Mouse (Mus musculus) midbrain, postnatal 0 days (tissue): ENCODE data around the gene Fmo3. TPM values are rescaled to one million over a fixed set of nuclear protein-coding genes. Genes with fewer than 3 reads are reported as not detected.

Experiments
- ATAC-seq: fragments of 200-750 bp; cut with Nextera tagmentation; 2 replicates; pipeline ENCODE4 v1.8.0; 2017; ENCODE audit warnings: moderate number of reproducible peaks, mild to moderate bottlenecking, moderate TSS enrichment, moderate library complexity; ENCODE audit not compliant: low FRiP score
- DNase-seq: peaks from one replicate; pipeline ENCODE4 v3.0.0-alpha.2; 2015; ENCODE audit warnings: low spot score
- H3K27ac ChIP-seq: fragments of 300-500 bp; sonication (generic); 2 replicates; pipeline ENCODE4 v1.5.1; 2014; ENCODE audit warnings: low read depth, mild to moderate bottlenecking, low read length, mixed read lengths
- H3K27me3 ChIP-seq: fragments of 300-500 bp; sonication (generic); 2 replicates; pipeline ENCODE4 v1.6.1; 2014; ENCODE audit warnings: low read length, control low read depth, mixed read lengths; ENCODE audit not compliant: insufficient read depth
- H3K36me3 ChIP-seq: fragments of 300-500 bp; sonication (generic); 2 replicates; pipeline ENCODE4 v1.6.1; 2014; ENCODE audit warnings: low read length, control low read depth, mixed read lengths; ENCODE audit not compliant: insufficient read depth
- H3K4me1 ChIP-seq: fragments of 300-500 bp; sonication (generic); 2 replicates; pipeline ENCODE4 v1.6.1; 2014; ENCODE audit warnings: mild to moderate bottlenecking, control low read depth, antibody characterized with exemption, low read length, mixed read lengths; ENCODE audit not compliant: insufficient read depth
- H3K4me2 ChIP-seq: fragments of 300-500 bp; sonication (generic); 2 replicates; pipeline ENCODE4 v1.6.1; 2014; ENCODE audit warnings: low read depth, mild to moderate bottlenecking, low read length, mixed read lengths; ENCODE audit not compliant: poor library complexity, severe bottlenecking
- H3K4me3 ChIP-seq: fragments of 300-500 bp; sonication (generic); 2 replicates; pipeline ENCODE4 v1.5.1; 2014; ENCODE audit warnings: low read depth, mild to moderate bottlenecking, low read length, moderate library complexity
- H3K9ac ChIP-seq: fragments of 300-500 bp; sonication (generic); replicated peaks from 2 replicates; pipeline ENCODE4 v1.6.1; 2014; ENCODE audit warnings: mild to moderate bottlenecking, low read length, moderate library complexity, mixed read lengths; ENCODE audit not compliant: poor library complexity, severe bottlenecking
- H3K9me3 ChIP-seq: fragments of 300-500 bp; sonication (generic); 2 replicates; pipeline ENCODE4 v1.6.1; 2016; ENCODE audit warnings: low read length, control low read depth
- CTCF ChIP-seq: IDR thresholded peaks from 2 replicates; pipeline ENCODE4 v1.5.1; 2016; ENCODE audit warnings: antibody characterized with exemption, mild to moderate bottlenecking
- WGBS: fragments of 180-500 bp; shearing (Covaris S2); extraction: QIAGEN DNeasy Blood & Tissue Kit; methylation state at CpG from one replicate; pipeline ENCODE4 v1.1.7; 2014; 5-methylcytosine and 5-hydroxymethylcytosine counted together
- polyA plus RNA-seq: library from polyadenylated mRNA; unstranded; fragments of >200 nt; fragmentation: Nextera tagmentation; extraction: Ambion mirVana; gene quantifications from 2 replicates; pipeline ENCODE4 v1.2.1, GENCODE M21; 2015
- total RNA-seq: library from RNA; depleted of rRNA; stranded (reverse); fragments of >200 nt; gene quantifications from 2 replicates; pipeline ENCODE4 v1.2.3, GENCODE M21; 2014

Gene Fmo3
- total and polyA plus RNA-seq, 2 experiments from 2014 or later = not detected

GRCm38 (mm10) chr1:162947934-162948333, 36.4 kb downstream of the Fmo3 start:
- TF ChIP-seq CTCF = no peak
- H3K27me3 ChIP-seq = no peaks in the 10 kb centered on the region
- no peak overlapping the region for H3K9ac ChIP-seq
- ATAC-seq (0 out of 2 replicates have a peak, but pooled peaks have one; percentile 52), DNase-seq (no peak)
- no peak overlapping the region for H3K4me2 ChIP-seq
- H3K4me3 ChIP-seq = no peak overlapping the region
- H3K27ac ChIP-seq = no peak overlapping the region
- no peaks in the 10 kb centered on the region for H3K9me3 ChIP-seq
- WGBS = 80% methylated on average over 6 of the region's 6 CpGs
- no peaks in the 10 kb centered on the region for H3K4me1 ChIP-seq
- H3K36me3 ChIP-seq = no peaks in the 10 kb centered on the region

- no peak overlapping the region for H3K4me3 ChIP-seq
- no peak for TF ChIP-seq CTCF
- no peak overlapping the region for H3K4me2 ChIP-seq
- H3K27ac ChIP-seq = no peak overlapping the region
- H3K4me1 ChIP-seq = no peaks in the 10 kb centered on the region
- 72% methylated on average over 4 of the region's 4 CpGs for WGBS
- ATAC-seq (no peak; the same call in 1 of the 2 replicates), DNase-seq (no peak)
- H3K36me3 ChIP-seq = no peaks in the 10 kb centered on the region
- H3K9me3 ChIP-seq = no peaks in the 10 kb centered on the region
- no peaks in the 10 kb centered on the region for H3K27me3 ChIP-seq
- no peak overlapping the region for H3K9ac ChIP-seq
Observed at GRCm38 (mm10) chr1:162946837-162947558, 37.3 kb downstream of the Fmo3 start.

- H3K36me3 ChIP-seq = no peaks in the 10 kb centered on the region
- no peaks in the 10 kb centered on the region for H3K4me1 ChIP-seq
- no peaks in the 10 kb centered on the region for H3K9me3 ChIP-seq
- TF ChIP-seq CTCF = no peak
- H3K4me3 ChIP-seq = no peak overlapping the region
- H3K4me2 ChIP-seq = no peak overlapping the region
- ATAC-seq (no peak), DNase-seq (no peak)
- H3K9ac ChIP-seq = no peak overlapping the region
- H3K27ac ChIP-seq = no peak overlapping the region
- 82% methylated on average over 6 of the region's 6 CpGs for WGBS
- no peaks in the 10 kb centered on the region for H3K27me3 ChIP-seq
Observed at GRCm38 (mm10) chr1:162943700-162944099, 40.6 kb downstream of the Fmo3 start.

GRCm38 (mm10) chr1:162938696-162939351, 45.5 kb downstream of the Fmo3 start:
- no peak overlapping the region for H3K27ac ChIP-seq
- no peaks in the 10 kb centered on the region for H3K36me3 ChIP-seq
- H3K9me3 ChIP-seq = no peaks in the 10 kb centered on the region
- no peaks in the 10 kb centered on the region for H3K27me3 ChIP-seq
- H3K9ac ChIP-seq = no peak overlapping the region
- DNase-seq (no peak), ATAC-seq (no peak)
- no peak overlapping the region for H3K4me2 ChIP-seq
- H3K4me1 ChIP-seq = no peaks in the 10 kb centered on the region
- TF ChIP-seq CTCF = no peak
- no peak overlapping the region for H3K4me3 ChIP-seq
- 90% methylated on average over 4 of the region's 4 CpGs for WGBS

DNA sequence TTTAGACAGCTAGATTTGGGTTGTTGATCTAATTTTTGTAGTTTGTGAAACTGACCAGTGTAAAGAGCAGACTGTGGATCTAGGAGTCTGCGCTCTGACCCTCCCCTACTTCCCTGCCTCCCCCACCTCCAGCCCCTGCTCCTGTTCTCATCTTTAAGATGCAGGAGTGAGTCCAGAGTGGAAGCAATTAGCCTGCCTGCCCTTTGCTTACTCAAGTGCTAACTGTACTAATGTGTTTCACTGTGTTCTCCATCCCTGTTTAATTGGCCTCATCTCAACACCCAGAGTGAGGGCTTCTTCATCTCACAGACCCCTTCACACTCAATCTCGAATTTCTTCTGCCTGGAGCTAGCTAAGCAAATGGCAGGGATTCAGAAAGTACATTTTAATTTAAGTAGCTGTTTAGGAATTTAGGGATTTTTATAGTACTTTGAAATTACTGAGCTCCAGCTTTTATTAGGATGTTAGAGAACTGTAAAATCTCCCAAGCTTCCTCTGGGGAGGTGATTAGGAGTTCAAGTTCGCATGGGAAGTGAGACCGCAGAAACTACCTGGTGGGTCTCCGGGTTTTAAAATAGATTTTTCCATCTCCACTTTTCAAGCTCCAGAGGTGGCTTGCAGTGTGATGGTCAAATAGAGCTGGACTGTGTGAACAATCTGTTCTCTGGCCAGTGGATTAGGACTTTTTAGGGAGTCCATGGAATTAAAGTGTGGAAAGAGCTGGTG, 46.2 kb downstream of the Fmo3 start:
- H3K9me3 ChIP-seq = no peaks in the 10 kb centered on the region
- DNase-seq (no peak), ATAC-seq (no peak)

GRCm38 (mm10) chr1:162937415-162937814, 46.9 kb downstream of the Fmo3 start, which contains the start of gene Fmo6:
Gene Fmo6 (minus strand): TSS chr1:162937515.
- H3K36me3 ChIP-seq = no peaks in the 10 kb centered on the region
- H3K27ac ChIP-seq = no peak within 1 kb of the TSS
- WGBS = 90% methylated on average over 6 of the region's 6 CpGs
- no peak for TF ChIP-seq CTCF
- H3K9ac ChIP-seq = no peak within 1 kb of the TSS
- no peaks in the 10 kb centered on the region for H3K4me1 ChIP-seq
- ATAC-seq (no peak), DNase-seq (no peak)
- no peaks in the 10 kb centered on the region for H3K9me3 ChIP-seq
- no peak within 1 kb of the TSS for H3K4me3 ChIP-seq
- H3K4me2 ChIP-seq = no peak within 1 kb of the TSS
- no peaks in the 10 kb centered on the region for H3K27me3 ChIP-seq

More for the DNA sequence above, 46.2 kb downstream of the Fmo3 start:
- Histone ChIP-seq H3K4me2 (no peak overlapping the region), H3K27me3 (no peaks in the 10 kb centered on the region), H3K4me3 (no peak overlapping the region), H3K36me3 (no peaks in the 10 kb centered on the region), H3K9ac (no peak overlapping the region), H3K27ac (no peak overlapping the region), H3K4me1 (no peaks in the 10 kb centered on the region)
- no peak for TF ChIP-seq CTCF
- 76% methylated on average over 5 of the region's 5 CpGs for WGBS
